Mouse (Mus musculus): ENCODE measurements around the gene AL732309.1. TPM values are rescaled to one million over a fixed set of nuclear protein-coding genes. Genes with fewer than 3 reads are reported as not detected.

AL732309.1 gene
- polyA plus RNA-seq, 1 experiment, result not detected

DNA sequence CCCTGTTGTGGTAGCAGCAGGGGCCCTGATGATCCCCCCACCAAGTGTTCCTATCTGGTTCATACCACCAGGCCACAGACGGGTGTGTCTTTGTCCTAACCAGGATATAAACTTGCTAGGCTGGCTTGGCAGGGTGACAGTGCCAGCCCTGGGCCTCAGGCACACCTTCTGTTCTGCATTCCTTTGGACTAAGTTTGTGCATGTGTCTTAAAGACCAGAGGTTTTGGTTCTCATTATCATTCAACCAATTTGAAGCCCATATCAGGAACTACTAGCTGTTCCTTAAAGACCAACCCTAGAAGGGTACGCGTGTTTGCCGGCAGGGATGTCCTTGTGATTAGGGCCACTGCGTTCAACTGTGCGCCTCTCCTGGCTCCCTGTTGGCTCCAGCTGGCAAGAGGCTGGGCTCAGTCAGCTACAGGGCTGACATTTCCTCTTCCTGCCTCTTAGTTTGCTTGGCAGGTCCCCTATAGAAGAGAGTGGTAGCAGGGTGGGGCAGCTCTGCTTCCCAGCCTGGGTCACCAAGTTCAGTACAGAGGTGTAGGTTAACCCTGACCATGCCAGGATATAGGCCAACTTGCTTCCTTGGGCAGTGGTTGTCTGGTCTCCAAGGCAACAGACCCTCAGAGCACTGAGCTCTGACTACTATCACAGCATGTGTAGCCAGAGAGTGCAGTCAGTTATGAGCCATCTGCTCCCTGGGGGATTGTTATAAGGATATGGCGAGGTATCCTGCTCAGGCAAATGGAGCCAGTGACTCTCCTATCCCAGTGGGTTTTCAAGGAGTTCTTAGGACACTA lies 40.4 kb upstream of the AL732309.1 start:
- H3K4me1 ChIP-seq (ENCODE audit: control insufficient read depth, insufficient read depth, low read length), result peaks cover 4% of the 10 kb centered on the region
- peaks cover 6% of the 10 kb centered on the region; the same call in 1 of the 2 replicates for H3K27me3 ChIP-seq (ENCODE audit: control insufficient read depth, insufficient read depth, low read length, poor library complexity, severe bottlenecking)
- H3K36me3 ChIP-seq (ENCODE audit: control insufficient read depth, insufficient read depth, low read length, poor library complexity, severe bottlenecking), result no peaks in the 10 kb centered on the region; the same call in none of the 2 replicates
- H3K27ac ChIP-seq (ENCODE audit: insufficient read depth, low read length), result no peak overlapping the region
- H3K9ac ChIP-seq (ENCODE audit: low read depth, poor library complexity, severe bottlenecking), result no peak overlapping the region
- TF ChIP-seq CTCF (IDR thresholded peaks at IDR 0.05; ENCODE audit: low read depth, low read length) (no peak), POLR2A (IDR thresholded peaks at IDR 0.05; ENCODE audit: insufficient read depth, low read length) (no peak), EP300 (IDR thresholded peaks at IDR 0.05; ENCODE audit: insufficient read depth, low read depth, low read length) (no peak)
- H3K9me3 ChIP-seq (replicated peaks; ENCODE audit: control insufficient read depth, insufficient read depth, low read length, poor library complexity, severe bottlenecking), result no peaks in the 10 kb centered on the region
- no peak overlapping the region for H3K4me3 ChIP-seq (ENCODE audit: low read depth, low read length)

DNA sequence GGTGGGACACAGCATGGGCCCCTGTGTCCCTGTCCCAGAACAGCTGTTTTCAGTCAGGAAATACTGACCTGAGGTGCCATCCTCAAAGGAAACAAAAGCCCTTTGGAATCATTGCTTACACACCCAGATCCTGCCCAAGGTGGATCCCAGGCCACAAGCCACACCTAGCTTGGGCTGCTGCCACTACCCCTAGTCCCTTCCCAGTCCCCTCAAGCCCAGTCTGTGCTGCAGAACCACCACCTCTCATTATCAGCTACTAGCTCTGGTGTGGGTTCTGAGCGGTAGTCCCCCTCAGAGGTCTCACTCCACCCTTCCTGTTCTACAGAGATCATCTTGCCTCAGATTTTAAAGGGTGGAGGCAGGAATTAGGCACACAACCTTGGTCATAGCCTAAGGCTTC lies 39.7 kb upstream of the AL732309.1 start:
- H3K27me3 ChIP-seq (ENCODE audit: control insufficient read depth, insufficient read depth, low read length, poor library complexity, severe bottlenecking), result no peaks in the 10 kb centered on the region; the same call in 1 of the 2 replicates
- no peak overlapping the region for H3K4me3 ChIP-seq (ENCODE audit: low read depth, low read length)
- no peaks in the 10 kb centered on the region for H3K9me3 ChIP-seq (replicated peaks; ENCODE audit: control insufficient read depth, insufficient read depth, low read length, poor library complexity, severe bottlenecking)
- H3K27ac ChIP-seq (ENCODE audit: insufficient read depth, low read length), result no peak overlapping the region
- H3K9ac ChIP-seq (ENCODE audit: low read depth, poor library complexity, severe bottlenecking), result no peak overlapping the region
- no peaks in the 10 kb centered on the region; the same call in none of the 2 replicates for H3K36me3 ChIP-seq (ENCODE audit: control insufficient read depth, insufficient read depth, low read length, poor library complexity, severe bottlenecking)
- H3K4me1 ChIP-seq (ENCODE audit: control insufficient read depth, insufficient read depth, low read length), result peaks cover 4% of the 10 kb centered on the region
- no peak for TF ChIP-seq EP300 (IDR thresholded peaks at IDR 0.05; ENCODE audit: insufficient read depth, low read depth, low read length)
- no peak for TF ChIP-seq POLR2A (IDR thresholded peaks at IDR 0.05; ENCODE audit: insufficient read depth, low read length)
- no peak for TF ChIP-seq CTCF (IDR thresholded peaks at IDR 0.05; ENCODE audit: low read depth, low read length)

DNA sequence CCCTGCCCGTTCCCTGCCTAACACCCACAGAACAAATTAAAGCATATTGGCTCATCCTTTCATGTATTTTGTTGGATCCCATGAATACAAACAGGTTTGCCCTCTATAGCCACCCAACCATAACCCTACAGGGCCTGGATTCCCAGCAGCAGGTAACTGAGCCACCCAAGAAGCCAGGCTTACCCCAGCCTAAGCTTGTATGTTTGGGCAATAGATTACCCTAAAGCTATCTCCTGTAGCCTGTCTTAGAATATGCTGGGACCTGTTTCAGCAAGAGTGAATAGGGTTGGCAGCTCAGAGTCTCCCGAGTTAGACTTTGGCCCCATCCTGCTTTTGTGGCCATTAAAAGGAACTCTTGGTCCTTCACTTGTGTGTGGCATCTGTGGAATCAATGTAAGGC lies 38.9 kb upstream of the AL732309.1 start:
- peaks cover 4% of the 10 kb centered on the region for H3K4me1 ChIP-seq (ENCODE audit: control insufficient read depth, insufficient read depth, low read length)
- H3K27me3 ChIP-seq (ENCODE audit: control insufficient read depth, insufficient read depth, low read length, poor library complexity, severe bottlenecking), result no peaks in the 10 kb centered on the region; the same call in 1 of the 2 replicates
- peaks cover 3% of the 10 kb centered on the region for H3K36me3 ChIP-seq (ENCODE audit: control insufficient read depth, insufficient read depth, low read length, poor library complexity, severe bottlenecking)
- TF ChIP-seq EP300 (IDR thresholded peaks at IDR 0.05; ENCODE audit: insufficient read depth, low read depth, low read length), result no peak
- no peak for TF ChIP-seq CTCF (IDR thresholded peaks at IDR 0.05; ENCODE audit: low read depth, low read length)
- no peak for TF ChIP-seq POLR2A (IDR thresholded peaks at IDR 0.05; ENCODE audit: insufficient read depth, low read length)
- no peak overlapping the region for H3K9ac ChIP-seq (ENCODE audit: low read depth, poor library complexity, severe bottlenecking)
- H3K27ac ChIP-seq (ENCODE audit: insufficient read depth, low read length), result no peak overlapping the region
- no peak overlapping the region for H3K4me3 ChIP-seq (ENCODE audit: low read depth, low read length)
- no peaks in the 10 kb centered on the region for H3K9me3 ChIP-seq (replicated peaks; ENCODE audit: control insufficient read depth, insufficient read depth, low read length, poor library complexity, severe bottlenecking)

DNA sequence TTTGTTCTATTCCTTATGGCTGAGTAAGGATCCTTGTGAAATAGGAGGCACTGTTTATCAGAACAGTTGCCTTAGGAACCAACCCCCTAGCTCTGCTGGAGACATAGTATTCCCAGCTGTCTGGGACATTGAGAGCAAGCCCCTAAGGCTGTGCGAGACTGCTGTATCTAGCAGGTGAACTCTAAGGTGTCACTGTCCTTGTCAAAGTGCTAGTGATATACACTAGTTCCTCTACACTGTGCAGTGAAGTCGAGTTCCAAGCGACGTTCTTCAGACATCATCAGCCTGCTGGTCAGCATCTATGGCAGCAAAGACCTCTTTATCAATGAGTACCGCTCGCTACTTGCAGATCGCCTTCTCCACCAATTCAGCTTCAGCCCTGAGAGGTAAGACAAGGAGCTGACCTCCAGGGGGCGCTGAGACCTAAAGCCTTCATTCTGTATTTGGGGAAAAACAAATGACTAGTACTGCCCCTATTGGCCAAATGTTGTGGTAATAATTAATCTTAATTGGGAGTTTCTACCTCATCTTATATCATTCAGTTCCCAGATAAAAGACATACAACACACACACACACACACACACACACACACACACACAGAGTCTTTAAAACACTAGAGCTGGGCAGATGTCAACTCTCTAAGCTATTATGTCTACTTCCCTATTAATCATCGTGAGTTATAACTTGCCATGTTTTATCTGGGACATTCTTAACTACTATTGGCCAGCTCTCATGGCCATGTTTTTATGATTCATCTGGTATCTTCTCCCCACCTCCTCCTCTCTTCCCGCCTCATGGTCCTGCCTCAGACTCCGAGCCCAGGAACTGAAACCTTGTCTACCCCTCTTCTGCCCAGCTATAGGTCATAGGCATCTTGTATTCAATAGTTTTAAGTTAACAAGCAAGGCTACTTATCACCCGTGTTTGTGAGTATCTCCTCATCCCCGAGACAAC lies 32.5 kb upstream of the AL732309.1 start:
- TF ChIP-seq CTCF (IDR thresholded peaks at IDR 0.05; ENCODE audit: low read depth, low read length) (peak; percentile 74), EP300 (IDR thresholded peaks at IDR 0.05; ENCODE audit: insufficient read depth, low read depth, low read length) (no peak)
- Histone ChIP-seq H3K27me3 (ENCODE audit: control insufficient read depth, insufficient read depth, low read length, poor library complexity, severe bottlenecking) (no peaks in the 10 kb centered on the region), H3K4me3 (ENCODE audit: low read depth, low read length) (no peak overlapping the region), H3K9ac (ENCODE audit: low read depth, poor library complexity, severe bottlenecking) (no peak overlapping the region), H3K4me1 (ENCODE audit: control insufficient read depth, insufficient read depth, low read length) (no peaks in the 10 kb centered on the region), H3K9me3 (replicated peaks; ENCODE audit: control insufficient read depth, insufficient read depth, low read length, poor library complexity, severe bottlenecking) (no peaks in the 10 kb centered on the region), H3K27ac (ENCODE audit: insufficient read depth, low read length) (no peak overlapping the region), H3K36me3 (ENCODE audit: control insufficient read depth, insufficient read depth, low read length, poor library complexity, severe bottlenecking) (peaks cover 32% of the 10 kb centered on the region)

DNA sequence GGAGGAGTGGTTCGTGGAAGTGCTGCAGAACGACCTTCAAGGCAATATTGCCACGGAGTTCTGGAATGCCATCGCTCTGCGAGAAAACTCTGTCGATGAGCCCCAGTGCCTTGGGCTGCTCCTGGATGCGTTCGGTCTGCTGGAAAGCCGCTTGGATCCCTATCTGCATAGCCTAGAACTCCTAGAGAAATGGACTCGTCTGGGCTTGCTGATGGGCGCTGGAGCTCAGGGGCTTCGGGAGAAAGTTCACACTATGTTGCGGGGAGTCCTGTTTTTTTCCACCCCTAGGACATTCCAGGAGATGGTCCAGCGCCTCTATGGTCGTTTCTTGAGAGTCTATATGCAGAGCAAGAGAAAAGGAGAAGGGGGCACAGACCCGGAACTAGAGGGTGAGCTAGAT lies 26.3 kb upstream of the AL732309.1 start:
- H3K27ac ChIP-seq (ENCODE audit: insufficient read depth, low read length), result no peak overlapping the region
- H3K9ac ChIP-seq (ENCODE audit: low read depth, poor library complexity, severe bottlenecking), result peak overlapping the region; percentile 60
- no peaks in the 10 kb centered on the region for H3K27me3 ChIP-seq (ENCODE audit: control insufficient read depth, insufficient read depth, low read length, poor library complexity, severe bottlenecking)
- H3K4me3 ChIP-seq (ENCODE audit: low read depth, low read length), result peak overlapping the region; percentile 97
- peaks cover 15% of the 10 kb centered on the region for H3K36me3 ChIP-seq (ENCODE audit: control insufficient read depth, insufficient read depth, low read length, poor library complexity, severe bottlenecking)
- TF ChIP-seq EP300 (IDR thresholded peaks at IDR 0.05; ENCODE audit: insufficient read depth, low read depth, low read length), result no peak
- no peak for TF ChIP-seq POLR2A (IDR thresholded peaks at IDR 0.05; ENCODE audit: insufficient read depth, low read length)
- TF ChIP-seq CTCF (IDR thresholded peaks at IDR 0.05; ENCODE audit: low read depth, low read length), result no peak
- no peaks in the 10 kb centered on the region for H3K9me3 ChIP-seq (replicated peaks; ENCODE audit: control insufficient read depth, insufficient read depth, low read length, poor library complexity, severe bottlenecking)
- no peaks in the 10 kb centered on the region for H3K4me1 ChIP-seq (ENCODE audit: control insufficient read depth, insufficient read depth, low read length)
